Mouse (Mus musculus) skeletal muscle tissue, adult 2 months (tissue): ENCODE results near the gene Gprin1.
A peak's percentile ranks its signal among the peaks of the same experiment; 100 is the strongest.

Experiments used
- DNase-seq: peaks from one replicate; pipeline ENCODE4 v3.0.0-alpha.2; 2012; ENCODE audit warnings: low read depth, low spot score

The Gprin1 gene

DNA sequence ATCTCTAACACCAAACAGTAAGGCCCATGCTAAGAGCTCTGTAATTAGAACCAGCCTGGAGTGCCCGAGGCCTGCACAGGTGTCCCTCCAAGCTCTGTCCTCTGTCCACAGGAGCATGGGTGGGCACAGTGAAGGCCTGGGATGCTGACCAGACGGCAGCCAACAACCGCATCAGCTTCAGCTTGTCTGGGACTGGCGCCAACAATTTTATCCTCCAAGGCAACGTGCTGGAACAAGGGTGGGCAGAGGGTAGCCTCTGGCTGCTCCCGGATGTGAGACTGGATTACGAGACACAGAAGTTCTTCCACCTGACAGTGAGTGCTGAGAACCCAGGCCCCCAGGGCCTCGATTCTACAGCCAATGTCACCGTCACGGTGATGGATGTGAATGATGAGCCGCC, 23.5 kb downstream of the Gprin1 start:
- no peak for DNase-seq

DNA sequence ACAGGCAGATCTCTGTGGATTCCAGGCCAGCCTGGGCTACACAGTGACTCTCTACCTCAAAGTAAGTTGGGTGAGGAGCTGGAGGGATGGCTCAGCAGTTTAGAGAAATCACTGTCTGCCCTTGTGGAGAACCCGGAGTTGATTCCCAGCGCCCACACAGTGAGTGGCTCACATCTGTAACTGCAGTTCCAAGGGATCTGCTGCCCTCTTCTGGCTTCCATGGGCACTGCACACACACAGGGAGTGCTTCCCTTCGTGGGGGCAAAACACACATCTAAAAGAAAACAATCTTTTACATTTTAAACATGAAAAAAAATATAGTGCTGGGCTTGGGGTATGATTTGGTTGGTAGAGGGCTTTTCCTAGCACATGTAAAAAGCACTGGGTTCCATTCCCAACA, 26.5 kb downstream of the Gprin1 start:
- no peak for DNase-seq

GRCm38 (mm10) chr13:54716916-54717315, 32.8 kb downstream of the Gprin1 start:
- no peak for DNase-seq

DNA sequence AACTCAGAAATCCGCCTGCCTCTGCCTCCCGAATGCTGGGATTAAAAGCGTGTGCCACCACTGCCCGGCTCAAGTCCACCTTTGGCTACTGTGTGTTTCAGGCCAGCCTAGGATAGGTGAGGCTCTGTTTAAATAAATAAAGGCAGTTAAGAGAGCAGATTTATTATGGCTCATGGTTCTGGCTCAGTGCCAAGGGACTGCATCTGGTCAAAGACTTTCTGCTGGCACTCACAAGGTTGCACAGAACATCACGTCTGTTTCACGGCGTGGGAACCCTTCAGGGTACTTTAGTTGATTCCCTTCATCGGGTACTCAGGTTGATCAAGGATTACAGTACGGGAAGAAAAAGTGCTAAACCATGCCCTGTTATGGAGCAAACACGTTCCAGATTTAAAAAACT, 34.7 kb downstream of the Gprin1 start:
- DNase-seq = no peak

- no peak for DNase-seq
These were observed 35.3 kb downstream of the Gprin1 start for GRCm38 (mm10) chr13:54714393-54714792.

DNA sequence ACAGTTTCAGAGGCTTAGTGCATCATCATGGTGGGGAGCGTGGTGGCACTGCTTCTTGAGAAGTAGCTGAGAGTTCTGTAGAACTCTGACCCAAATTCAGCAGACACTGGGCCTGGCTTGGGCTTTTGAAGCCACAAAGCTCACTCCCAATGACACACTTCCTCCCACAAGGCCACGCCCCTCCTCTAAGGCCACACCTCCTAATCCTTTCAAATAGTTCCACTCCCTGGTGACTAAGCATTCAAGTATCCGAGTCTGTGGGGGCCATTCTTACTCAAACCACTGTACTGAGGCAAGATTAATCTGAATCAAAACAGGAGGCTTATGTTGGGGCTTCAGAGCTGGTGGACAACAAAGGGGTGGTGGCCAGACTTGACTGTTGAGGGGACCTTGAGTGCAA, 38.8 kb downstream of the Gprin1 start:
- DNase-seq = no peak

GRCm38 (mm10) chr13:54704890-54705289, 44.8 kb downstream of the Gprin1 start:
- no peak for DNase-seq

- DNase-seq = no peak
These were observed 47.2 kb downstream of the Gprin1 start for GRCm38 (mm10) chr13:54702507-54702906.

DNA sequence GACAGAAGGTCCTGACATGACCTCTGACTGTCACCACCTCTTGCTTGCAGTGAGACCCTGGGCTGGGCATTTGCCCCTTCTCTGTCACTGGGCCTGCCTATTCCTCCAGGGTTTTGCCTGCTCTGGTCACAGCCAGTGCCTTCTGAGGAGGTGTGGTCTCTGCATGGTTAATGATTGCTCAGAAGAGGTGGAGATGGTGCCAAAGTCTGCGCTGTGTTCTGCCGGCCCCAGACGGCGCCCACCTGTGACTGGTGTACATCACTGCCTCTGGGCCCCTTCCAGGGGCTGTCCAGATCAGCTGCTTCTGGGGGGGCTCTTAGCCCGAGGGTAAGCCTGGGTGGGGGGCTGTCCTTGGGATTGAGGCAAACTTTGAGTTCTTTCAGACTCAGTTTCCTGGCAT, 48.4 kb downstream of the Gprin1 start, which contains the start of gene Cdhr2:
Cdhr2 (plus strand) TSS at position 219 of the 400 bp plus-strand sequence.
- no peak for DNase-seq

DNA sequence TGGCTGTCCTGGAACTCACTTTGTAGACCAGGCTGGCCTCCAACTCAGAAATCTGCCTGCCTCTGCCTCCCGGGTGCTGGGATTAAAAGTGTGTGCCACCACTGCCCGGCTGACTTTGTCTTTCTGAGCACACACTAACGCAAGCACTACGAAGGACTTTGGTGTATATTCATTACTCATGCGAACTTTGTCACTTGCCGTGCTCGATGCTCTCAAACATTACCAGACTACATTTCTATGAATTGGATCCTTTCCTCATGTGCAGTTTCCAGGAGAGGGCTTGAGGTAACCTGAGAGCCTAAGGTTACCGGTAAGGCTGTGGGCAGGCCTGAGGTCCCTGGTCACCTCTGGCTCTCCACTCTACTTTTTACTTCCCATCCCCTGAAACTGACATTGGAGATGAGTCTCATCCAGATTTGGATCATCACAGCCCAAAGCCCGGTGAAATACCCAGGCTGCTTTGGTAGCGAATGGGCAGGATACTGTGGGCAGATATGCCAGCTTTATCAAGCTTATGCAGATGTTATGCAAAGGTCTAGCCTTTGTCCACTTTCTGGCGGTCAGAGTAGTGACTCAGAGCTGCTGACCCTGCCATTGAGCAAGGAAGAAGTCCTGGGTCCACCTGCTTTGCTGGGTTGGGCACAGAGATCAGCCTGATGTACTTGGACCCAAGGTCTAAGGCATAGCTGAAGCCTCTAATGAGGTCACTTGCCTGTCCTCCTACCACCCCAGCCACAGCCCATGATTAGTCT, 54.0 kb downstream of the Gprin1 start:
- DNase-seq = no peak

- no peak for DNase-seq
These were observed 55.2 kb downstream of the Gprin1 start for GRCm38 (mm10) chr13:54694348-54695060.

DNA sequence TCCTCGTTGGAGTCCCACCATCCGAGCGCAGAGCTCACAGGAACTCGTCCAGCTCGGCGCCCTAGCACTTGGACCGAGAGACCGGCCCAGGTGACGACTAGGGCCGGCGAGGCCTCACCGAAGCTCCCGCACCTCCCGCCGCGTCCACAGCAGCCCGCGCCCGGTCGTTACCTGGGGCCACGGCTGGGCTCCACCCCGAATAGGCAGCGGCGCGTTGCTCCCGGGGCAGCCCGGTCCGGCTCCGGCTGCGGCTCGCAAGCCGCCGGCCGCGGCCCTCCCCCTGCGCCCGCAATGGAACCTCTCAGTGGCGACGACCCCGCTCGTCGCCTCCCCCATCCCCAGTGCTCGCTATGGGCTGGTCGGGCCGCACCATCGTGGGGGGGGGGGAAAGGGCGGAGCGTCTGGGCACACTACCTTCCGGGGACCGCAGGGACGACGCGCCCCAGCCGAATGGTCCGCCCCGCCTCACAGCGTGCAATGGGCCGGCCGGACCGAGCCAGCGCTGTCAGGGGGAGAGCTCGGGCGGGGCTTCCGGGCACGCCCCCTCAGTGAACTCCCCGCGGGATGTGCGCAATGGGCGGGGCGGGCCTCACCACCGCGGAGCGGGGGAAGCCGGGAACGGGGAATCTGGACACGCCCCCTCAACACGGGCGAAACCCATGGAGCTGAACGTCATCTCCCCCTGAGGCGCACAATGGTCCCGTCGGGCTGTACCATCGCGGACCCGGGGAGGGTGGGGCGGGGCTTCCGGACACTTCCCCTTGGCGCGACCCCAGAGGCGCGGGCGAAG, 55.9 kb downstream of the Gprin1 start, which contains the start of gene Rnf44:
Rnf44 (minus strand) TSS at position 350 of the 790 bp plus-strand sequence.
- peak; percentile 99 for DNase-seq

DNA sequence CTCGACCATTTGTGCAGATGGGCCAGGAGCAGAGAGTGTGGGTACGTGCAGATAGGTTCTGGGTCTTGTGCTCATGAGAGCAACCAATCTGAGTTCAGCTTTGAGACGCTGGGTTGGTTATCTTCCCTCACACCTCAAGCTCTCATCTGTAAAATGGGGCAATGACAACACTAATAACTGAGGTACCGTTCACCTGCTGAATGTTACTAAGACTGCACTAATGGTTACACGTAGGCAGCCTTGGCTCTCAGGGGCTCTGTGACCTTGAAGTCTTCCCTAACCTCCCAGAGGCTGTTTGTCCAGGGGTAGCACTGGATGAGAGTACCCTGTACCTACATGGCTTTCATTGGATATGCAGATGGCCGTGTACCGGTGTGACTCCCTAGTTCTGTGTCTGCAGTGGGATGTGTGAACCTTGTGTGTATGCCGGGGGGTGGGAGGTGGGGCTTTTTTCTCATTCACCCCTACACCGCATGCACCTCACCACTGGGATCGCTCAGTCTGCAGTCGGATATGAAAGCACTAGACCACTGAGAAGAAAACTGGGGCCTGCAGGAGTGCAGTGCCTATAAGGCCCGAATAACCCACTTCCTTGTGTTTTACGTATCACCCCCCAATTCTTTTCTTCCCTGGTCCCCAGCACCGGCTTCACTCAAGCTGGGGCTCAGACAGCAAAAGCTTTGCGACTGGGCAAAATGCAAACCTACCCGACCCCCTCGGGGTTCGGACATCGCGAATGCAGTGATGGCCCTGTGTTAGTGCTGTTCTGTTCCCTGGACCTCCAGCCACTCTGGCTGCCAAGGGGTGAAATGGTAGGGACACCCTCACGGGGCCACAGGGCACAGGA, 56.7 kb downstream of the Gprin1 start:
- no peak for DNase-seq

DNA sequence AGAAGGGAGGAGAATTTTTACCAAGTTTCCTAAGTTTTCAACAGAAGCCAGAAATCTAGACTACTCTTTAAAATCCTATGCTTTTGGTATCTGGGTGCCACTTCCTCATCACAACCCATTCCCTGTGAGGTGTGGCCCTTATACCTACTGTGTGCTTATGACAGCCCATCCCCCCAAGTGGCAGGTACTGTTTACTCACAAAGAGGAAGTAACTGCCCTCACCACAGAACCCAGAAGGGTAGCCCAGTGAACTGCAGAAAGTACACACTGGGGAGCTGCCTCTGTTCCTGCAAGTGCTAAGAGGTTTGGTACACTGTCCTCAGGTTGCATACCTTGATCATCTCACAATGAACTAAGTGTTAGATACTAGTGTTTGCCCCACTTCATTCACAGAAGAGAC, 57.9 kb downstream of the Gprin1 start:
- no peak for DNase-seq

- no peak for DNase-seq
These were observed 59.4 kb downstream of the Gprin1 start for GRCm38 (mm10) chr13:54690151-54690740.

GRCm38 (mm10) chr13:54687575-54688424, 61.9 kb downstream of the Gprin1 start:
- peak; percentile 95 for DNase-seq

DNA sequence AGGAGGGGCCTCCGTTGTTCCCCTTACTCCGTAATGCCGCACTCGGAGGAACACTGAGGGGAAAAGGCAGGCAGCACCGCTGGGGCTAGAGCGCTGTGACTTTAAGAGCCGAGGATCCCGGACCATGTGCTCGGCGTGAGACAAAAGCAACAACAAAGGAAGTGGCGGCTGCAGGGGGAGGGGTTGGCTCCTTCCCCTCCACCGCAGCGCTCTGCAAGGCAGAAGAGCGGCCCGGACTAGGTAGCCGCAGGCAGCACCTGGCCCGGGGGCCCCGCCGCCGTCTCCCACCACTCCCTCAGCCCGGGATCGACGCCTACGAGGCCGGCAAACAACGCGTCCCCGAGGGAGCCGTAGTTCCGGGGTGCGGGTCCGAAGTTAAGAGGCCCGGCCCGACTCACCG, 62.6 kb downstream of the Gprin1 start:
- DNase-seq = peak; percentile 54
